Mouse (Mus musculus): ENCODE measurements around the gene Zar1.

GRCm38 (mm10) chr5:72565621-72566020 lies 15.4 kb downstream of the Zar1 start:
- no peak for TF ChIP-seq CTCF (IDR thresholded peaks at IDR 0.05; ENCODE audit: control insufficient read depth, insufficient read depth, insufficient read length)
- TF ChIP-seq MYOG (IDR thresholded peaks at IDR 0.05; ENCODE audit: control insufficient read depth, extremely low read depth, insufficient read length): no peak
- TF ChIP-seq FOSL1 (IDR thresholded peaks at IDR 0.05; ENCODE audit: insufficient read depth, low read length, poor library complexity, severe bottlenecking): no peak
- TF ChIP-seq USF1 (IDR thresholded peaks at IDR 0.05; ENCODE audit: low read depth): no peak
- TF ChIP-seq MAX (IDR thresholded peaks at IDR 0.05): no peak

Measured in C2C12 (cell line).